Mouse (Mus musculus) MEL (cell line): ENCODE results near the gene Ezh1.

Experiments used
- CHD1 ChIP-seq: IDR thresholded peaks from 2 replicates; pipeline ENCODE4 v1.6.1; 2012; ENCODE audit warnings: low read depth, mild to moderate bottlenecking, inconsistent platforms, low read length, improper control_type of control experiment
- CHD2 ChIP-seq: IDR thresholded peaks from 2 replicates; pipeline ENCODE4 v1.6.1; 2011; ENCODE audit warnings: low read length, improper control_type of control experiment
- CTCF ChIP-seq, 3 experiments: IDR thresholded peaks in 2 of 3; conservative IDR thresholded peaks in 1 of 3; 2 replicates each; pipeline ENCODE4 v1.5.1; 2011 to 2012; ENCODE audit warnings: low read length in 3 of 3, low read depth in 2 of 3, mild to moderate bottlenecking in 2 of 3, improper control_type of control experiment in 1 of 3, inconsistent platforms in 1 of 3, mixed read lengths in 1 of 3, moderate library complexity in 1 of 3; ENCODE audit not compliant: control insufficient read depth in 1 of 3, insufficient read depth in 1 of 3, poor library complexity in 1 of 3, severe bottlenecking in 1 of 3
- EP300 ChIP-seq, 2 experiments: IDR thresholded peaks; 2 replicates each; pipeline ENCODE4 v1.6.1; 2011; ENCODE audit warnings: improper control_type of control experiment in 2 of 2, low read length in 2 of 2, low read depth in 1 of 2, mild to moderate bottlenecking in 1 of 2
- GABPA ChIP-seq: IDR thresholded peaks from 2 replicates; pipeline ENCODE4 v1.6.1; 2012; ENCODE audit warnings: low read depth, mild to moderate bottlenecking, inconsistent platforms, low read length, improper control_type of control experiment, moderate library complexity
- GATA1 ChIP-seq: IDR thresholded peaks from 2 replicates; pipeline ENCODE4 v1.6.1; 2011; ENCODE audit warnings: low read depth, low read length, improper control_type of control experiment
- MAZ ChIP-seq: IDR thresholded peaks from 2 replicates; pipeline ENCODE4 v1.6.1; 2012; ENCODE audit warnings: low read depth, mild to moderate bottlenecking, inconsistent platforms, low read length, improper control_type of control experiment
- MEF2A ChIP-seq: IDR thresholded peaks from 2 replicates; pipeline ENCODE4 v1.6.1; 2014; ENCODE audit warnings: low read depth, mild to moderate bottlenecking, inconsistent platforms, low read length, improper control_type of control experiment; ENCODE audit not compliant: poor library complexity, insufficient replicate concordance, severe bottlenecking; ENCODE audit errors: extremely low read depth
- NELFE ChIP-seq: IDR thresholded peaks from 2 replicates; pipeline ENCODE4 v1.6.1; 2011; ENCODE audit warnings: low read depth, low read length, improper control_type of control experiment
- NRF1 ChIP-seq: IDR thresholded peaks from 2 replicates; pipeline ENCODE4 v1.6.1; 2014; ENCODE audit warnings: low read depth, mild to moderate bottlenecking, inconsistent platforms, low read length, improper control_type of control experiment, moderate library complexity; ENCODE audit not compliant: poor library complexity, insufficient read depth, severe bottlenecking
- POLR2A ChIP-seq, 2 experiments: IDR thresholded peaks; 2 replicates each; pipeline ENCODE4 v1.6.1; 2011 to 2012; ENCODE audit warnings: low read length in 2 of 2, mild to moderate bottlenecking in 2 of 2, control low read depth in 1 of 2, improper control_type of control experiment in 1 of 2, low read depth in 1 of 2, moderate library complexity in 1 of 2; ENCODE audit not compliant: control insufficient read depth in 1 of 2, insufficient read depth in 1 of 2, poor library complexity in 1 of 2
- SMC3 ChIP-seq: IDR thresholded peaks from 2 replicates; pipeline ENCODE4 v1.6.1; 2011; ENCODE audit warnings: low read depth, low read length, improper control_type of control experiment
- USF1 ChIP-seq: IDR thresholded peaks from 2 replicates; pipeline ENCODE4 v1.6.1; 2014; ENCODE audit warnings: low read depth, mild to moderate bottlenecking, inconsistent platforms, low read length, improper control_type of control experiment, moderate library complexity
- ZC3H11A ChIP-seq: IDR thresholded peaks from 2 replicates; pipeline ENCODE4 v1.6.1; 2012; ENCODE audit warnings: low read depth, mild to moderate bottlenecking, inconsistent platforms, low read length, improper control_type of control experiment

DNA sequence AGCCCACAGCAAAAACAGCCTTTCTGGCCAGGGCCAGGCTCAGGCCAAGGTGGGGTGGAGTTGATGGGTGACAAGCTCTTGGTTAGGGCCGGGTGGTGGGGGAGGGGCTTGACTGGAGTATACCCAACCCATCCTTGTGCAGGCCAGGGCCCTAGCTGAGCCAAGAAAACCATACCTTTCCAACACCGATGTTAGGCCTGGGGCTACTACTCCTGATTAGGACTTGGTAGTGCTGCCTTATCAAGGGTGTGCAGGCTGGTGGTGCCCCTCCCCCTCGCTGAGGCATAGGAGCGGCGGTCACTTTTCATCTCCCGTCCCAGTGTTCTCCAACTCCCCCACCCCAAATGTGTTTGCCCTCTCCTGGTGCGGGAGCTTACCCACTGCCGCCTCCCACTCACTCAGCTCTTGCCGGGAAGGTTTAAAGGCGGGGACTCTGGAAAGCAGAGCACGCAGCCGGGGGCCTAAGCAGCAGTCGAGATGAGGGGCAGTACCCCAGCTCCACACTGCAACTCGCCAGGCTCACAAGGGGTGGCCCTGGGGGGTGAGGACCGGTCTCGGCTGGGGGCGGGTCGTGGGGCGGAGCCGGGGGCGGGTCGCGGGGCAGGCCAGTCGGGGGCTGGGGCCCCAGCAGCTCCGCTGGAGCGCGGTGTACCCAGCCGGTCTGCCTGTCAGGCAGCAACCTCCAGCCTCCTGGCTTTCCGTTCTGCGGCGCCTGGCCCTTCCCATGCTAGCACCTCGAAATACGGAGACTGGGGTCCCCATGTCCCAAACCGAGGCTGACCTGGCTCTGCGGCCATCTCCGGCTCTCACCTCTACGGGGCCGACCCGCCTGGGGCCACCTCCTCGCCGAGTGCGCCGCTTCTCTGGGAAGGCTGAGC lies 33.9 kb upstream of the Ezh1 start, which contains the start of gene Wnk4:
- no peak for TF ChIP-seq USF1
- peak; percentile 68 for TF ChIP-seq CHD2
- TF ChIP-seq CTCF (IDR thresholded peaks at IDR 0.05 in 2 of 3, conservative IDR thresholded peaks at IDR 0.05 in 1 of 3; ENCODE audit: control insufficient read depth in 1 of 3, insufficient read depth in 1 of 3, low read depth in 2 of 3, low read length in 3 of 3, poor library complexity in 1 of 3, severe bottlenecking in 1 of 3): no peak
- no peak; the same call in 1 of the 2 replicates for TF ChIP-seq NELFE
- TF ChIP-seq SMC3: peak; percentile 26; the same call in 1 of the 2 replicates
- peak; percentile 51 to 58; a peak in 2 of 4 replicates for TF ChIP-seq POLR2A (IDR thresholded peaks at IDR 0.05; ENCODE audit: control insufficient read depth in 1 of 2, insufficient read depth in 1 of 2, low read depth in 1 of 2, low read length in 2 of 2, poor library complexity in 1 of 2)
- TF ChIP-seq GABPA: no peak
- peak; percentile 75 for TF ChIP-seq MAZ
- TF ChIP-seq EP300 (IDR thresholded peaks at IDR 0.05; ENCODE audit: low read depth in 1 of 2, low read length in 2 of 2): peak; percentile 76 to 83
- peak; percentile 85 for TF ChIP-seq GATA1
- no peak for TF ChIP-seq MEF2A
- TF ChIP-seq NRF1: no peak
- TF ChIP-seq ZC3H11A: no peak
- no peak for TF ChIP-seq CHD1
